Mouse (Mus musculus) megakaryocyte-erythroid progenitor cell, adult 5-6 weeks (primary cell): ENCODE results near the gene Uhrf2. TPM values are rescaled to one million over a fixed set of nuclear protein-coding genes. Genes with fewer than 3 reads are reported as not detected.
"Not testable (repeated sequence)": the region's sequence is repeated elsewhere in the genome, so short reads cannot be mapped to it uniquely, and the experiment has no call there.

Experiments
- ATAC-seq: replicated peaks from 2 replicates; pipeline ENCODE4 v1.8.0; 2016; ENCODE audit warnings: mild to moderate bottlenecking, inconsistent platforms; ENCODE audit not compliant: severe bottlenecking, poor library complexity, low FRiP score, low TSS enrichment
- total RNA-seq, 2 experiments: library from RNA; stranded (forward) in 1 of 2; stranded (reverse) in 1 of 2; fragments of 200-1000, 215-1000 nt in 1 of 2; fragments of >200 nt in 1 of 2; fragmentation: Nextera tagmentation in 1 of 2; gene quantifications; 2 replicates each; pipeline ENCODE4 v1.2.3; 2014 to 2017

Uhrf2 gene
- total RNA-seq (2014; fragmentation: Nextera tagmentation) (97.2 and 116 TPM in 2 replicates), total RNA-seq (2017) (82.3 and 101 TPM in 2 replicates)

GRCm38 (mm10) chr19:30029894-30030635, at the start of gene Uhrf2:
Uhrf2 (plus strand) TSS chr19:30030513.
- ATAC-seq = peak; percentile 89

- no peak for ATAC-seq
These were observed 45.9 kb upstream of the Uhrf2 start for GRCm38 (mm10) chr19:29984208-29985005.

- ATAC-seq = no peak
These were observed 43.7 kb upstream of the Uhrf2 start for GRCm38 (mm10) chr19:29986464-29987091.

- no peak for ATAC-seq
These were observed 29.6 kb upstream of the Uhrf2 start for GRCm38 (mm10) chr19:30000406-30001365.

- ATAC-seq = no peak
These were observed 28.8 kb upstream of the Uhrf2 start for GRCm38 (mm10) chr19:30001550-30001949.

- no peak for ATAC-seq
These were observed 26.7 kb upstream of the Uhrf2 start, which contains the start of gene Trpd52l3 for GRCm38 (mm10) chr19:30003621-30004020. Trpd52l3 (plus strand) TSS chr19:30003790.

- ATAC-seq = no peak
These were observed 23.9 kb upstream of the Uhrf2 start for GRCm38 (mm10) chr19:30006371-30006770.

- no peak for ATAC-seq
These were observed 19.6 kb upstream of the Uhrf2 start for GRCm38 (mm10) chr19:30010520-30011296.

- ATAC-seq = no peak
These were observed 16.0 kb upstream of the Uhrf2 start for GRCm38 (mm10) chr19:30014331-30014730.

GRCm38 (mm10) chr19:30016156-30016555, 14.2 kb upstream of the Uhrf2 start:
- ATAC-seq = no peak

- not testable (repeated sequence) for ATAC-seq
These were observed 6.9 kb upstream of the Uhrf2 start for GRCm38 (mm10) chr19:30023419-30023818.

- ATAC-seq = no peak
These were observed 1.2 kb upstream of the Uhrf2 start for GRCm38 (mm10) chr19:30029002-30029710.

- no peak for ATAC-seq
These were observed 539 bp downstream of the Uhrf2 start for GRCm38 (mm10) chr19:30030636-30031467.

GRCm38 (mm10) chr19:30031468-30031931, 1.2 kb downstream of the Uhrf2 start:
- no peak for ATAC-seq

- no peak for ATAC-seq
These were observed 1.9 kb downstream of the Uhrf2 start for GRCm38 (mm10) chr19:30032206-30032605.

- ATAC-seq = no peak
These were observed 5.0 kb downstream of the Uhrf2 start for GRCm38 (mm10) chr19:30035361-30035760.

- ATAC-seq = no peak
These were observed 13.4 kb downstream of the Uhrf2 start for GRCm38 (mm10) chr19:30043691-30044090.
